21 mouse cellular contexts compared by ENCODE assay signal in genomic region chr5:42211554-42212338, GRCm38 (mm10).
DNase-seq lines count a peak whose midpoint lies in the region; ATAC-seq and TF ChIP-seq lines count a peak whose summit lies in the region.
"Had no signal": no experiment of that assay in that cellular context is flagged by ENCODE, and none has a peak within 500 bp of the region (broad histone marks: within the 10 kb centered on the region; RNA-seq: fewer than 3 reads in every experiment).

No protein-coding gene starts in this region.

- peaks cover 7% of the 10 kb centered on the region for H3K4me1 ChIP-seq in forebrain, embryonic 12.5 days
- peaks cover 18% of the 10 kb centered on the region for H3K4me1 ChIP-seq in forebrain, embryonic 10.5 days
- H3K4me1 ChIP-seq in midbrain, embryonic 11.5 days (ENCODE audit: control insufficient read depth, insufficient read depth, low read length) = no peaks in the 10 kb centered on the region
- peaks cover 26% of the 10 kb centered on the region for H3K4me1 ChIP-seq in midbrain, embryonic 10.5 days
- no peaks in the 10 kb centered on the region for H3K4me1 ChIP-seq in forebrain, embryonic 15.5 days
- H3K4me1 ChIP-seq in midbrain, embryonic 15.5 days = peaks cover 5% of the 10 kb centered on the region
- H3K4me1 ChIP-seq: embryonic facial prominence, embryonic 15.5 days; heart, embryonic 13.5 days had no signal

- no peak overlapping the region for H3K4me3 ChIP-seq in forebrain, embryonic 12.5 days (replicated peaks)
- no peak overlapping the region for H3K4me3 ChIP-seq in forebrain, embryonic 10.5 days
- no peak overlapping the region for H3K4me3 ChIP-seq in midbrain, embryonic 11.5 days (ENCODE audit: low read depth, low read length)
- no peak overlapping the region for H3K4me3 ChIP-seq in midbrain, embryonic 10.5 days
- H3K4me3 ChIP-seq in forebrain, embryonic 15.5 days = no peak overlapping the region
- H3K4me3 ChIP-seq in midbrain, embryonic 15.5 days = no peak overlapping the region
- no peak overlapping the region for H3K4me3 ChIP-seq in left cerebral cortex, adult 2 months
- H3K4me3 ChIP-seq: embryonic facial prominence, embryonic 15.5 days; erythroblast, embryonic 14.5 days; gastrocnemius, adult 2 months; heart, embryonic 13.5 days had no signal

- DNase-seq in forebrain, embryonic 10.5 days (ENCODE audit: extremely low spot score, low spot score) = no peak
- peak; percentile 86 for DNase-seq in midbrain, embryonic 11.5 days (ENCODE audit: low spot score, missing footprints)
- DNase-seq in midbrain, embryonic 10.5 days (ENCODE audit: low spot score) = no peak
- DNase-seq in left cerebral cortex, adult 2 months (ENCODE audit: extremely low spot score in 1 of 2, low spot score in 2 of 2) = no peak
- no peak for DNase-seq in neural tube, embryonic 10.5 days (ENCODE audit: extremely low spot score, low spot score)
- DNase-seq: adrenal gland, postnatal 10 days; cerebellum, adult 18-20 months; cerebellum, postnatal 10 days; embryo, embryonic 11 days; gastrocnemius, adult 2 months; gastrocnemius, postnatal 25 days; heart, adult 11 months; heart, postnatal 36 days; kidney, adult 2 months had no signal

- no peak overlapping the region for H3K9ac ChIP-seq in forebrain, embryonic 12.5 days
- no peak overlapping the region for H3K9ac ChIP-seq in midbrain, embryonic 11.5 days (ENCODE audit: low read length)
- no peak overlapping the region for H3K9ac ChIP-seq in forebrain, embryonic 15.5 days (replicated peaks)
- no peak overlapping the region for H3K9ac ChIP-seq in midbrain, embryonic 15.5 days
- H3K9ac ChIP-seq: embryonic facial prominence, embryonic 15.5 days; heart, embryonic 13.5 days had no signal

- H3K36me3 ChIP-seq in forebrain, embryonic 12.5 days (replicated peaks) = no peaks in the 10 kb centered on the region
- H3K36me3 ChIP-seq in forebrain, embryonic 10.5 days (replicated peaks) = no peaks in the 10 kb centered on the region
- H3K36me3 ChIP-seq in midbrain, embryonic 11.5 days (ENCODE audit: control insufficient read depth, insufficient read depth, low read length) = no peaks in the 10 kb centered on the region
- H3K36me3 ChIP-seq in midbrain, embryonic 10.5 days = no peaks in the 10 kb centered on the region
- H3K36me3 ChIP-seq in forebrain, embryonic 15.5 days = no peaks in the 10 kb centered on the region
- H3K36me3 ChIP-seq in midbrain, embryonic 15.5 days (replicated peaks) = no peaks in the 10 kb centered on the region
- H3K36me3 ChIP-seq: embryonic facial prominence, embryonic 15.5 days; heart, embryonic 13.5 days had no signal

- no peak for TF ChIP-seq CTCF in left cerebral cortex, adult 2 months (IDR thresholded peaks at IDR 0.05)

- intact Hi-C loops in left cerebral cortex, adult 2 months (cut with DNase I) = no loop called here

- no peaks in the 10 kb centered on the region for H3K27me3 ChIP-seq in forebrain, embryonic 12.5 days
- H3K27me3 ChIP-seq in forebrain, embryonic 10.5 days (ENCODE audit: poor library complexity, severe bottlenecking) = no peaks in the 10 kb centered on the region
- no peaks in the 10 kb centered on the region for H3K27me3 ChIP-seq in midbrain, embryonic 11.5 days (ENCODE audit: control insufficient read depth, insufficient read depth, low read length)
- no peaks in the 10 kb centered on the region for H3K27me3 ChIP-seq in midbrain, embryonic 10.5 days (ENCODE audit: low read depth, poor library complexity, severe bottlenecking)
- H3K27me3 ChIP-seq in forebrain, embryonic 15.5 days = no peaks in the 10 kb centered on the region
- no peaks in the 10 kb centered on the region for H3K27me3 ChIP-seq in midbrain, embryonic 15.5 days (replicated peaks)
- H3K27me3 ChIP-seq: embryonic facial prominence, embryonic 15.5 days; heart, embryonic 13.5 days had no signal

- no peaks in the 10 kb centered on the region for H3K9me3 ChIP-seq in forebrain, embryonic 12.5 days
- no peaks in the 10 kb centered on the region for H3K9me3 ChIP-seq in forebrain, embryonic 10.5 days
- H3K9me3 ChIP-seq in midbrain, embryonic 11.5 days (ENCODE audit: control insufficient read depth, low read length) = no peaks in the 10 kb centered on the region
- H3K9me3 ChIP-seq in midbrain, embryonic 10.5 days (replicated peaks) = no peaks in the 10 kb centered on the region
- H3K9me3 ChIP-seq in forebrain, embryonic 15.5 days = no peaks in the 10 kb centered on the region
- H3K9me3 ChIP-seq in midbrain, embryonic 15.5 days = no peaks in the 10 kb centered on the region
- H3K9me3 ChIP-seq: embryonic facial prominence, embryonic 15.5 days; heart, embryonic 13.5 days had no signal

- no peak overlapping the region for H3K27ac ChIP-seq in forebrain, embryonic 12.5 days
- no peak overlapping the region for H3K27ac ChIP-seq in forebrain, embryonic 10.5 days
- no peak overlapping the region for H3K27ac ChIP-seq in midbrain, embryonic 11.5 days (ENCODE audit: low read depth, low read length)
- H3K27ac ChIP-seq in midbrain, embryonic 10.5 days (replicated peaks) = no peak overlapping the region; the same call in 1 of the 2 replicates
- H3K27ac ChIP-seq in forebrain, embryonic 15.5 days (replicated peaks) = no peak overlapping the region
- H3K27ac ChIP-seq in midbrain, embryonic 15.5 days = 0 out of 2 replicates have a peak overlapping the region, but pooled peaks have one; percentile 20
- H3K27ac ChIP-seq in left cerebral cortex, adult 2 months = no peak overlapping the region
- H3K27ac ChIP-seq: embryonic facial prominence, embryonic 15.5 days; gastrocnemius, adult 2 months; heart, embryonic 13.5 days had no signal

- H3K4me2 ChIP-seq in forebrain, embryonic 12.5 days = no peak overlapping the region
- H3K4me2 ChIP-seq in midbrain, embryonic 11.5 days = no peak overlapping the region
- no peak overlapping the region for H3K4me2 ChIP-seq in forebrain, embryonic 15.5 days (replicated peaks)
- no peak overlapping the region for H3K4me2 ChIP-seq in midbrain, embryonic 15.5 days
- H3K4me2 ChIP-seq: embryonic facial prominence, embryonic 15.5 days; heart, embryonic 13.5 days had no signal

- ATAC-seq in forebrain, embryonic 12.5 days (ENCODE audit: low FRiP score) = peak; percentile 76; the same call in 1 of the 2 replicates
- peak; percentile 60; the same call in 1 of the 2 replicates for ATAC-seq in midbrain, embryonic 11.5 days (ENCODE audit: low FRiP score)
- ATAC-seq in forebrain, embryonic 15.5 days (replicated peaks) = peak; percentile 51; the same call in 1 of the 2 replicates
- ATAC-seq in midbrain, embryonic 15.5 days (replicated peaks) = peak; percentile 77
- ATAC-seq: hindbrain, embryonic 16.5 days had no signal

- 8% methylated on average over 4 of the region's 4 CpGs for WGBS in forebrain, embryonic 12.5 days
- 24% methylated on average over 4 of the region's 4 CpGs for WGBS in forebrain, embryonic 10.5 days
- WGBS in midbrain, embryonic 11.5 days = 29% methylated on average over 4 of the region's 4 CpGs
- WGBS in midbrain, embryonic 10.5 days = 39% methylated on average over 4 of the region's 4 CpGs
- WGBS in forebrain, embryonic 15.5 days = 12% methylated on average over 4 of the region's 4 CpGs
- 21% methylated on average over 4 of the region's 4 CpGs for WGBS in midbrain, embryonic 15.5 days
